In the genomic region with DNA sequence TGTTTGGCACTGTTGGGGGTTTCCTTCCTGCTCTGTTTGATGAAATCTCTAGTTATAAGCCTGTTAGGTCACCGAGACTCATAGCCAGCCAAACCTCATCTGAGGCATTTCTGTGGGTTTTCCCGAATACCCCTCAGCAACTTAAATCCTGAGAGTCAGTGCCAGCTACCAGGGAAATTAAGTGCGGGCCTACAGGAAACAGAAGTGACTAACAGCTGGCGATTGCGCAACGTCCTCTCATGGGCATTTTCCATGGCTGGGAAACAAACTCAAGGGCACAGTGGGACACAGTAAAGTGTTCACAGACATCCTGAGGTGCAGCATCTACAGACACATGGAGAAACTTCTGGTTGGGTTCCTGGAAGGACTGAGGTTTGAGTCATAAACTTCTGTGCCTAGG, we compare ENCODE assay signal across 10 mouse cellular contexts. TPM values are rescaled to one million over a fixed set of nuclear protein-coding genes. Genes with fewer than 3 reads are reported as not detected.
DNase-seq lines count a peak whose midpoint lies in the region; ATAC-seq lines count a peak whose summit lies in the region.
"Had no signal": no experiment of that assay in that cellular context is flagged by ENCODE, and none has a peak within 500 bp of the region (broad histone marks: within the 10 kb centered on the region; RNA-seq: fewer than 3 reads in every experiment).

No protein-coding gene starts in this region.

- H3K4me2 ChIP-seq in embryonic facial prominence, embryonic 14.5 days (ENCODE audit: low read depth, low read length), result no peak overlapping the region
- no peak overlapping the region for H3K4me2 ChIP-seq in lung, embryonic 16.5 days (ENCODE audit: low read depth, low read length)
- H3K4me2 ChIP-seq: heart, embryonic 13.5 days had no signal

- H3K27ac ChIP-seq in embryonic facial prominence, embryonic 14.5 days (replicated peaks; ENCODE audit: low read depth, low read length), result peak overlapping the region; percentile 31
- no peak overlapping the region for H3K27ac ChIP-seq in embryonic facial prominence, embryonic 10.5 days (replicated peaks)
- no peak overlapping the region; the same call in 1 of the 2 replicates for H3K27ac ChIP-seq in lung, embryonic 16.5 days (ENCODE audit: low read length)
- H3K27ac ChIP-seq: heart, embryonic 13.5 days; liver, embryonic 14.5 days had no signal

- no peaks in the 10 kb centered on the region for H3K27me3 ChIP-seq in embryonic facial prominence, embryonic 14.5 days (replicated peaks; ENCODE audit: control insufficient read depth, insufficient read depth, low read length)
- no peaks in the 10 kb centered on the region for H3K27me3 ChIP-seq in embryonic facial prominence, embryonic 10.5 days (replicated peaks; ENCODE audit: low read depth, poor library complexity, severe bottlenecking)
- H3K27me3 ChIP-seq in lung, embryonic 16.5 days (ENCODE audit: control insufficient read depth, insufficient read depth, low read depth, low read length), result no peaks in the 10 kb centered on the region
- H3K27me3 ChIP-seq: heart, embryonic 13.5 days had no signal

- H3K9me3 ChIP-seq in embryonic facial prominence, embryonic 14.5 days (ENCODE audit: control insufficient read depth, low read length), result no peaks in the 10 kb centered on the region
- no peaks in the 10 kb centered on the region for H3K9me3 ChIP-seq in embryonic facial prominence, embryonic 10.5 days
- no peaks in the 10 kb centered on the region for H3K9me3 ChIP-seq in lung, embryonic 16.5 days (ENCODE audit: control insufficient read depth, low read length)
- H3K9me3 ChIP-seq: heart, embryonic 13.5 days had no signal

- peak; percentile 77 for DNase-seq in embryonic facial prominence, embryonic 14.5 days (ENCODE audit: low spot score)
- no peak for DNase-seq in embryonic facial prominence, embryonic 10.5 days (ENCODE audit: low spot score)
- peak; percentile 84 for DNase-seq in adrenal gland, adult 2 months
- peak; percentile 65 for DNase-seq in heart, adult 8-10 months (ENCODE audit: low spot score)
- no peak for DNase-seq in left cerebral cortex, adult 9 months (ENCODE audit: low spot score in 2 of 2)
- no peak for DNase-seq in thymus, postnatal 0 days (ENCODE audit: low spot score)

- ATAC-seq in embryonic facial prominence, embryonic 14.5 days (ENCODE audit: low read depth), result no peak
- peak; percentile 37; the same call in 1 of the 2 replicates for ATAC-seq in lung, embryonic 16.5 days (ENCODE audit: low read depth)
- ATAC-seq in erythroid progenitor cell, adult 5-6 weeks (replicated peaks; ENCODE audit: low FRiP score, poor library complexity, severe bottlenecking), result no peak

- H3K9ac ChIP-seq in embryonic facial prominence, embryonic 14.5 days (ENCODE audit: low read depth, low read length), result no peak overlapping the region
- no peak overlapping the region for H3K9ac ChIP-seq in lung, embryonic 16.5 days (ENCODE audit: low read length)
- H3K9ac ChIP-seq: heart, embryonic 13.5 days; liver, embryonic 14.5 days had no signal

- no peak overlapping the region for H3K4me3 ChIP-seq in embryonic facial prominence, embryonic 14.5 days (ENCODE audit: low read depth, low read length)
- H3K4me3 ChIP-seq in embryonic facial prominence, embryonic 10.5 days, result no peak overlapping the region
- H3K4me3 ChIP-seq in lung, embryonic 16.5 days (ENCODE audit: low read length), result no peak overlapping the region
- H3K4me3 ChIP-seq: heart, embryonic 13.5 days had no signal

- WGBS in embryonic facial prominence, embryonic 14.5 days, result 72% methylated on average over 6 of the region's 6 CpGs
- WGBS in embryonic facial prominence, embryonic 10.5 days, result 90% methylated on average over 6 of the region's 6 CpGs
- WGBS in lung, embryonic 16.5 days, result 57% methylated on average over 6 of the region's 6 CpGs

- H3K4me1 ChIP-seq in embryonic facial prominence, embryonic 14.5 days (ENCODE audit: control insufficient read depth, insufficient read depth, low read length), result peaks cover 5% of the 10 kb centered on the region; the same call in 1 of the 2 replicates
- H3K4me1 ChIP-seq in embryonic facial prominence, embryonic 10.5 days, result peaks cover 11% of the 10 kb centered on the region; the same call in 1 of the 2 replicates
- peaks cover 11% of the 10 kb centered on the region for H3K4me1 ChIP-seq in lung, embryonic 16.5 days (replicated peaks; ENCODE audit: control insufficient read depth, insufficient read depth, low read length)
- H3K4me1 ChIP-seq: heart, embryonic 13.5 days had no signal

- no peaks in the 10 kb centered on the region for H3K36me3 ChIP-seq in embryonic facial prominence, embryonic 14.5 days (ENCODE audit: control insufficient read depth, insufficient read depth, low read length)
- no peaks in the 10 kb centered on the region for H3K36me3 ChIP-seq in embryonic facial prominence, embryonic 10.5 days (replicated peaks)
- H3K36me3 ChIP-seq in lung, embryonic 16.5 days (ENCODE audit: control insufficient read depth, insufficient read depth, low read length), result no peaks in the 10 kb centered on the region
- H3K36me3 ChIP-seq: heart, embryonic 13.5 days had no signal

RNA-seq across cellular contexts. Expression of gene Errfi1, which starts 16.3 kb away (rescaled TPM):
- 25.5 and 26.7 TPM in 2 replicates for polyA plus RNA-seq in embryonic facial prominence, embryonic 14.5 days (2014; fragmentation: Nextera tagmentation; extraction: Ambion mirVana)
- polyA plus RNA-seq in embryonic facial prominence, embryonic 10.5 days (2016; fragmentation: Nextera tagmentation; extraction: Ambion mirVana), result 27.0 and 28.1 TPM in 2 replicates
- total RNA-seq in adrenal gland, adult 2 months (2021), result 10 to 100 TPM; 41.7 to 49.8 TPM
- 12.1 and 12.6 TPM in 2 replicates for polyA plus RNA-seq in adrenal gland, adult 2 months (2012; rRNA removed)
- 10 to 100 TPM in 2 of 4 experiments, 1 to 10 TPM in 2; 8.5 to 23.4 (median 11.4) TPM for total RNA-seq in heart, adult 8-10 months (2022)
- 44.3 and 46.3 TPM in 2 replicates for polyA plus RNA-seq in lung, embryonic 16.5 days (2015; fragmentation: Nextera tagmentation; extraction: Ambion mirVana)
- 1.1 and 2.9 TPM in 2 replicates for total RNA-seq in erythroid progenitor cell, adult 5-6 weeks (2015; ENCODE audit: low replicate concordance)
- total RNA-seq in erythroid progenitor cell, adult 5-6 weeks (2017; ENCODE audit: low replicate concordance), result 1.7 TPM in 1 of 2 replicates, not detected in the other
- polyA plus RNA-seq in thymus, postnatal 0 days (2015; fragmentation: Nextera tagmentation; extraction: Ambion mirVana), result 15.7 and 16.7 TPM in 2 replicates

Comparison
In these comparisons a context has a peak if more than half of its experiments do, and no peak if none do; other contexts are left out.
1. DNase-seq: peak in embryonic facial prominence, embryonic 14.5 days (single experiment), adrenal gland, adult 2 months (single experiment) and heart, adult 8-10 months (single experiment); none in embryonic facial prominence, embryonic 10.5 days (single experiment), left cerebral cortex, adult 9 months (0 of 2) and thymus, postnatal 0 days (single experiment).